Mouse (Mus musculus) mouse trophoblast stem cell (cell line): Measurements from ENCODE around the gene Trmt1.

Source experiments
- in situ Hi-C, 2 experiments: fragments of 300-500 bp; cut with MseI, MboI; formaldehyde crosslinking; loops; 2 replicates in 1 of 2; 3 replicates in 1 of 2; pipeline ENCODE4 v1.15.1; 2025

Gene Trmt1

GRCm38 (mm10) chr8:84686191-84687002 lies at the start of gene Trmt1:
Gene Trmt1 (plus strand): TSS chr8:84686307.
- in situ Hi-C loops: no loop called here

- in situ Hi-C loops: no loop called here
Observed at GRCm38 (mm10) chr8:84637946-84638554, 48.1 kb upstream of the Trmt1 start.

- in situ Hi-C loops: no loop called here
Observed at GRCm38 (mm10) chr8:84638555-84639161, 47.4 kb upstream of the Trmt1 start.

GRCm38 (mm10) chr8:84639162-84640009 lies 46.7 kb upstream of the Trmt1 start:
- in situ Hi-C loops: no loop called here

GRCm38 (mm10) chr8:84640010-84640588 lies 46.0 kb upstream of the Trmt1 start:
- in situ Hi-C loops: no loop called here

- in situ Hi-C loops: no loop called here
Observed at GRCm38 (mm10) chr8:84640617-84641294, 45.4 kb upstream of the Trmt1 start.

- in situ Hi-C loops: no loop called here
Observed at GRCm38 (mm10) chr8:84641578-84642361, 44.3 kb upstream of the Trmt1 start.

- in situ Hi-C loops: no loop called here
Observed at GRCm38 (mm10) chr8:84643019-84643418, 43.1 kb upstream of the Trmt1 start.

GRCm38 (mm10) chr8:84646800-84647199 lies 39.3 kb upstream of the Trmt1 start:
- in situ Hi-C loops: no loop called here

GRCm38 (mm10) chr8:84647461-84647901 lies 38.6 kb upstream of the Trmt1 start:
- in situ Hi-C loops: no loop called here

- in situ Hi-C loops: no loop called here
Observed at GRCm38 (mm10) chr8:84650213-84650612, 35.9 kb upstream of the Trmt1 start.

- in situ Hi-C loops: no loop called here
Observed at GRCm38 (mm10) chr8:84653092-84653631, 32.9 kb upstream of the Trmt1 start.

- in situ Hi-C loops: no loop called here
Observed at GRCm38 (mm10) chr8:84654597-84654996, 31.5 kb upstream of the Trmt1 start.

GRCm38 (mm10) chr8:84655336-84656190 lies 30.5 kb upstream of the Trmt1 start:
- in situ Hi-C loops: no loop called here

- in situ Hi-C loops: no loop called here
Observed at GRCm38 (mm10) chr8:84656191-84656525, 29.9 kb upstream of the Trmt1 start.

GRCm38 (mm10) chr8:84656641-84657126 lies 29.4 kb upstream of the Trmt1 start:
- in situ Hi-C loops: no loop called here

- in situ Hi-C loops: no loop called here
Observed at GRCm38 (mm10) chr8:84657203-84657602, 28.9 kb upstream of the Trmt1 start.

- in situ Hi-C loops: no loop called here
Observed at GRCm38 (mm10) chr8:84657680-84658079, 28.4 kb upstream of the Trmt1 start.

- in situ Hi-C loops: no loop called here
Observed at GRCm38 (mm10) chr8:84658951-84659350, 27.2 kb upstream of the Trmt1 start.
